Mouse (Mus musculus): ENCODE results near the gene Dnajc25. TPM values are rescaled to one million over a fixed set of nuclear protein-coding genes. Genes with fewer than 3 reads are reported as not detected.

The Dnajc25 gene
- total RNA-seq, 2 experiments from 2014 or later: 3.1 to 4.2 TPM

DNA sequence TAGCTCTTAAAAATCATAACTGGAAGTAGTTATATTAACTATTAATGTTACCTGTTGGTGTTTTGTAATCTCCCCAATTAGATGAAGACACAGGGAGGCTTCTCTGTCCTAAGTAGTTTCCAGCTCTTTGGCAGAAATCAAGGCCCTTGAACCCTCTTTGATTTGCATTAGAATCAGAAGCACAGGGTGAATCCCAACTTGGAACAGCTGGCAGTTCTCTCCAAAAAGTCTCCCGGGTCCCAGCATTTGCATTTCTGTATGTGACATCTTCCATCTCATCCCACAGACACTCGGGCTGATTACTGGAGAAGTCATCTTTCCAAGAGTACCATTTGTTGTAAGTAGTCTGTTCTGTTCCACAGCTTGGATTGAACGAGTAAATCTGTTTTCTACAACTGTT, 52.4 kb downstream of the Dnajc25 start:
- ATAC-seq (replicated peaks; ENCODE audit: low FRiP score, poor library complexity, severe bottlenecking): no peak

DNA sequence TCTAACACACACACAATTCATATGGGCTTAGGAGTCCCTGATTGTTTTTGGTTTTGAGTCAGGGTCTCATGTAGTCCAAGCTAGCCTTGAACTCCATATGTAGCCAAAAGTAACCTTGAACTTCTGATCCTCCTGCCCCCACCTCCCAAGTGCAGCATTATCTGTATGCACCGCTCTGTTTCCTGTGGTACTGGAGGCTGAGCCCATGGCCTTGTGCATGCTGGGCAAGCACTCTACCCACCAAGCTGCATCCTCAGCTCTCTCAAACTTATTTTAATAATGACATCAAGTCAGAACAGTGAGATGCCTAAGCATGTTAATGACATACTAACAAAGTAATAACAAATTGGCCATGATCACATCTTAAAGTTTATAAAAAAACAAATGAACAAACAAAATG, 56.2 kb downstream of the Dnajc25 start:
- ATAC-seq (replicated peaks; ENCODE audit: low FRiP score, poor library complexity, severe bottlenecking): no peak

DNA sequence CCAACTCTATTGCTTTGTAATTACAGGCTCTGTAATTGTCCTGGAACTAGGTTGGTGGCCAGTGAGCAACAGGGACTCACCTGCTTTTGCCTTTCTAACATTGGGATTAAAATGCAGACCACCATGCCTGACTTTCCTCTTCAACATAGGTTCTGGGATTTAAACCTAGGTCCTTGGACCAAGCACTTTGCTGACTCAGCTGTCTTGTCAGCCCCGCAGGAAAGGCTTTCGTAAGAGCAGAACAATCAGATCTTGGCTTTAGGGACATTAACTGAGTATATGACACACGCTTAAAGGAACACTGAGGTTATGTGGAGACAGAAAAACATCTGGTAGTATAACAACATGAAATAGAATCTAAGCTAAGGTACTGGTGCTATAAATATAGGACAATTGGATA, 63.1 kb downstream of the Dnajc25 start:
- no peak for ATAC-seq (replicated peaks; ENCODE audit: low FRiP score, poor library complexity, severe bottlenecking)

DNA sequence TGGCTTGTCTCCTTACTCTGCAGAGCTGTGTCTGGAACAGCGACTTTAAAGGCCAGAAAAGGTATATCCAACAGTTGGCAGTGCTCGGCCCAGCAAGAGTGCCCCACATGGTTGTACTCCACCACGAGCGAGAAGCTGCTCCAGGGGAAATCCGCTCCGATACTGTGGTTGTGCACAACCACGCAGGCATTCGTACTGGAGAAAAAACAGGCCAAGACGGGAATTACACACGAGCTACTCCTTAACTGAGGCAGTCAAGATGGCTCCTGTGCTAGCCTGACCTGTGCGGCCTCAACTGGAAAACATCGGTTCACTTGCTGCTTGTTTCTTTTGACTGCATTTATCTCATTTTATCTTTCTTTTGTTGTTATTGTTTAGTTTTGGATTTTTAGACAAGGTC, 67.7 kb downstream of the Dnajc25 start:
- ATAC-seq (replicated peaks; ENCODE audit: low FRiP score, poor library complexity, severe bottlenecking): no peak

DNA sequence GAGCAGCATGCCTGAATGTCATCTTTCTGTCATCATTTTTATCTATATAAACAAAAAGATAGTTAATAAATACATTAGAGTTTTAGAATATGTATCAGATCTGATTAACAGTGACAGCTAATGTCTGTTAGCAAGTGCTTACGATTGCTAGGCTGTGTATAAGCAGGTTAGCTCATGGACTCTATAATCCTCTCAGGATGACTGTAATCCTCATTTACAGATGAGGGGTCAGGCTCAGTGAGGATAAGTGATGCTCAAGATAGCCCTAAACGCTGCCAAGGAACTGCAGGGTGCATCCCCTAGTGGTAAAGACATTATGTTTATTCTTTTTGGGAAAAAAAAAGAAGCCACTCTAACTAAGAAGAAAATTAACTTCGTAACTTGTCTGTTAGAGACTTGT, 74.4 kb downstream of the Dnajc25 start:
- ATAC-seq (replicated peaks; ENCODE audit: low FRiP score, poor library complexity, severe bottlenecking): no peak

Other genes with a start within 250 kb of the Dnajc25 start
- not detected in 2 replicates for gene Olfr267, start 207.3 kb upstream of the Dnajc25 start, total RNA-seq (2015; ENCODE audit: low replicate concordance)
- 0.28 TPM in 1 of 2 replicates, not detected in the other for gene Olfr267, start 207.3 kb upstream of the Dnajc25 start, total RNA-seq (2017; ENCODE audit: low replicate concordance)
- 21.9 and 26.1 TPM in 2 replicates for gene Ecpas, start 82.3 kb upstream of the Dnajc25 start, total RNA-seq (2015; ENCODE audit: low replicate concordance)
- gene Ecpas, start 82.3 kb upstream of the Dnajc25 start, total RNA-seq (2017; ENCODE audit: low replicate concordance): 19.1 and 27.2 TPM in 2 replicates
- gene Zkscan16, start 51.4 kb upstream of the Dnajc25 start, total RNA-seq (2015; ENCODE audit: low replicate concordance): not detected in 2 replicates
- gene Zkscan16, start 51.4 kb upstream of the Dnajc25 start, total RNA-seq (2017; ENCODE audit: low replicate concordance): not detected in 2 replicates
- 14.6 and 25.0 TPM in 2 replicates for gene Ptgr1, start 7.9 kb upstream of the Dnajc25 start, total RNA-seq (2015; ENCODE audit: low replicate concordance)
- 6.0 and 8.3 TPM in 2 replicates for gene Ptgr1, start 7.9 kb upstream of the Dnajc25 start, total RNA-seq (2017; ENCODE audit: low replicate concordance)
- gene Gm20503, start 8.1 kb downstream of the Dnajc25 start, total RNA-seq (2015; ENCODE audit: low replicate concordance): not detected in 2 replicates
- not detected in 2 replicates for gene Gm20503, start 8.1 kb downstream of the Dnajc25 start, total RNA-seq (2017; ENCODE audit: low replicate concordance)
- 27.2 and 34.6 TPM in 2 replicates for gene Gng10, start 40.0 kb downstream of the Dnajc25 start, total RNA-seq (2015; ENCODE audit: low replicate concordance)
- 11.2 and 17.6 TPM in 2 replicates for gene Gng10, start 40.0 kb downstream of the Dnajc25 start, total RNA-seq (2017; ENCODE audit: low replicate concordance)
- not detected in 2 replicates for gene AI481877, start 143.9 kb downstream of the Dnajc25 start, total RNA-seq (2015; ENCODE audit: low replicate concordance)
- not detected in 2 replicates for gene AI481877, start 143.9 kb downstream of the Dnajc25 start, total RNA-seq (2017; ENCODE audit: low replicate concordance)
- 33.2 and 33.4 TPM in 2 replicates for gene Ugcg, start 194.2 kb downstream of the Dnajc25 start, total RNA-seq (2015; ENCODE audit: low replicate concordance)
- gene Ugcg, start 194.2 kb downstream of the Dnajc25 start, total RNA-seq (2017; ENCODE audit: low replicate concordance): 20.6 and 37.6 TPM in 2 replicates

Data from erythroblast, adult 5-6 weeks (primary cell).